Mouse (Mus musculus) gastrocnemius, adult 2 months (tissue): ENCODE results near the gene Polr3k. TPM values are rescaled to one million over a fixed set of nuclear protein-coding genes. Genes with fewer than 3 reads are reported as not detected.

ENCODE experiments used
- DNase-seq: peaks from one replicate; pipeline ENCODE4 v3.0.0; 2022
- H3K27ac ChIP-seq: fragments of 200-600 bp; 2 replicates; pipeline ENCODE4 v1.8.1; 2022; ENCODE audit warnings: mild to moderate bottlenecking
- H3K4me3 ChIP-seq: fragments of 200-600 bp; 2 replicates; pipeline ENCODE4 v1.8.1; 2022; ENCODE audit warnings: mild to moderate bottlenecking, moderate library complexity
- CTCF ChIP-seq: fragments of 200-600 bp; IDR thresholded peaks from 2 replicates; pipeline ENCODE4 v1.8.1; 2022; ENCODE audit warnings: antibody characterized with exemption, mild to moderate bottlenecking, moderate library complexity
- intact Hi-C: fragments of 180-260 bp; cut with DNase I; formaldehyde crosslinking; loops from one replicate; pipeline ENCODE4 v1.15.1; 2025
- long read RNA-seq, 2 experiments: library from polyadenylated mRNA; stranded (forward); transcript quantifications; one replicate each; pipeline ENCODE4 v2.0.0; 2021
- total RNA-seq, 2 experiments: library from RNA; stranded (reverse); gene quantifications; 2 replicates each; pipeline ENCODE4 v1.2.3; 2021

Gene Polr3k
- 10 to 100 TPM in 1 of 2 experiments, 1 to 10 TPM in 1; 9.4 to 10.0 TPM for total RNA-seq
- long read RNA-seq, experiment 1, transcript Polr3k-201 (3 exons, 2,948 nt): major isoform, 38 of 39 reads
- long read RNA-seq, experiment 1, partial matches to known transcripts: 0 of 39 reads
- long read RNA-seq, experiment 1, other reads (novel, unspliced or antisense): 1 of 39 reads
- long read RNA-seq, experiment 2, transcript Polr3k-201 (3 exons, 2,948 nt): major isoform, 30 of 31 reads
- long read RNA-seq, experiment 2, partial matches to known transcripts: 0 of 31 reads
- long read RNA-seq, experiment 2, other reads (novel, unspliced or antisense): 1 of 31 reads

DNA sequence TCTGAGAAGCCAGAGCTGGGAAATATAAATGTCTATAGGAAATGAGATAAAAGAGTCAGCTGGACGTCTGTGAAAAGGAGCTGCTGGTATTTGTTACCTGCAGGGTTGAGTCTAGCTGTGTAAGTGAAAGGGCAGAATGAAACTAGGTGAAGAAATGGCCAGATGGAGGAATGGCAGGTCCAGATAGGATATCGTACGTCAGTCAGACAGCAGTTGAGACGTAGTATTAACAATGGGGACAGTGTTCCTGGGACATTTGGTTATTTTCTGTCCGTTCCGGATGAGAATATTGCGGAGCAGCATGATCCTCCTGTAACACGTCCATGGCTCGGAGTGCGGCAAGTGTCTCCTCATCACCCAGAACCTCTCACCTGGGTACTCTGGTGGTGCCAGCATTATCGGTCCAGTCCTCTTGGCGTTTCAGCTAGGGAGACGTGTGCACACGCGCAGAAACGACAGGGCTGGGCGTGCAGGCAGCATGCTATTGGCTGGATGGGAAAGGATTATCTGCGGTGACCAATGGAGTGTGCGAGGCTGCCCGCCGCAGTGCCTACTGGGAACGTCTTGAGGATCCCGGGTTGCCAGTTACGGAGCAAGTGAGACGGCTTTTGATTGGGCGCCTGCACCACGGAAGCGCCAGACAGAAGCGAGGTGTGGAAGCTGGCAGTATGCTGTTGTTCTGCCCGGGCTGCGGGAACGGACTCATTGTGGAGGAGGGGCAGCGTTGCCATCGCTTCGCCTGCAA lies at the start of gene Polr3k:
Gene Polr3k, plus strand, starts transcription at position 547 of the 745 bp plus-strand sequence.
- no peak for TF ChIP-seq CTCF
- intact Hi-C loops: loop anchor here (10.0 kb wide), 1 partner anchor 179 kb away; the partner anchor contains the start of gene Tcea2
- Histone ChIP-seq H3K27ac (peak within 1 kb of the TSS; percentile 77), H3K4me3 (peak within 1 kb of the TSS; percentile 90)
- DNase-seq: peak; percentile 94

DNA sequence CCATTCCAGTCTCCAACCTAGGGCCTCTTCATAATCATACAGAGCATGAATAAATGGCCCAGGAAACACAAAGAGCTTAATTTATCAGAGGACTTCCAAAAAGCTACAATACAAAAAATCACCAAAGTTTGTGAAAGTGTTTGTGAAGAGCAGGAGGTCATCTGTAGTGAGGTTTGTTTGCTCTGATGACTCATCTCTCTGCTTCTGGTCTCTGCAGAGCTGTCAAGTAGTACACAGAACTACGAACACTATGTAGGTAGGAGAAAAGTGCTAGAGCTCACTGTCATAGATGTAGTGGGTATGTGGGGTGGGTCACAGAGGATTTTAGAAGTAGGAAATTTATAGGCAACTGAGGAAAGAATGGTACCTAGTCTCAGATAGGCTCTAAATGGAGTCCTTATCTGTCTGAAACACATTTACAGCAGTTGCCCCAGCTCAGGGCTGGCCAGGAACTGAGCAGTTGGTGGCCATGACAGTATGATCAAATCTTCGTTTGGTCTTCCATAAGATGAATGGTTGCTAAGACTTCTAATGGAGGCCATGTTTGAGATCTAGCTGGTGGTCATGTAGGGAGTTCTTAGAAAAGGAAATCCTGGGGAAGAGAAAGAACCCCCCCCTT lies 35.0 kb upstream of the Polr3k start:
- no peak for TF ChIP-seq CTCF
- no peak for DNase-seq
- Histone ChIP-seq H3K4me3 (no peak overlapping the region), H3K27ac (no peak overlapping the region)
- intact Hi-C loops: no loop called here

DNA sequence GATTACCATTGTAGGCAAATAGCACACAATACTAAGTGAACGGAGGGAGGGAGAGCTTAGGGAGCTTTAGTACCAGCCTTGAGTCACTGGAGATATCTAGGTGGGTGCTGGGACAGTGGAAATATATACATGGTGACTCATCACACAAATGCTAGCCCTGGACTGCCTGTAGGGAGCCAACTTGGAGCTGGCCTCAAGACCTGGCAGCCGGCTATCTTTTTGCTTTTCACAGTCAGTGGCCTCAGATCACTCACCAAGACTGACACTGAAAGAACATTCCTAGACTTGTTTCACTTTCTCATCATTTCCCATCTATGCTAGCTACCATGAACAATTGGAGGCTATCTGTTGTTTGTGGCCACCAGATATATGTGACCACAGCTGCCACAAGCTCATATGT lies 31.4 kb upstream of the Polr3k start:
- Histone ChIP-seq H3K27ac (no peak overlapping the region), H3K4me3 (no peak overlapping the region)
- intact Hi-C loops: loop anchor here (5.0 kb wide), 1 partner anchor 55 kb away; no protein-coding TSS in a partner anchor
- DNase-seq: no peak
- no peak for TF ChIP-seq CTCF

DNA sequence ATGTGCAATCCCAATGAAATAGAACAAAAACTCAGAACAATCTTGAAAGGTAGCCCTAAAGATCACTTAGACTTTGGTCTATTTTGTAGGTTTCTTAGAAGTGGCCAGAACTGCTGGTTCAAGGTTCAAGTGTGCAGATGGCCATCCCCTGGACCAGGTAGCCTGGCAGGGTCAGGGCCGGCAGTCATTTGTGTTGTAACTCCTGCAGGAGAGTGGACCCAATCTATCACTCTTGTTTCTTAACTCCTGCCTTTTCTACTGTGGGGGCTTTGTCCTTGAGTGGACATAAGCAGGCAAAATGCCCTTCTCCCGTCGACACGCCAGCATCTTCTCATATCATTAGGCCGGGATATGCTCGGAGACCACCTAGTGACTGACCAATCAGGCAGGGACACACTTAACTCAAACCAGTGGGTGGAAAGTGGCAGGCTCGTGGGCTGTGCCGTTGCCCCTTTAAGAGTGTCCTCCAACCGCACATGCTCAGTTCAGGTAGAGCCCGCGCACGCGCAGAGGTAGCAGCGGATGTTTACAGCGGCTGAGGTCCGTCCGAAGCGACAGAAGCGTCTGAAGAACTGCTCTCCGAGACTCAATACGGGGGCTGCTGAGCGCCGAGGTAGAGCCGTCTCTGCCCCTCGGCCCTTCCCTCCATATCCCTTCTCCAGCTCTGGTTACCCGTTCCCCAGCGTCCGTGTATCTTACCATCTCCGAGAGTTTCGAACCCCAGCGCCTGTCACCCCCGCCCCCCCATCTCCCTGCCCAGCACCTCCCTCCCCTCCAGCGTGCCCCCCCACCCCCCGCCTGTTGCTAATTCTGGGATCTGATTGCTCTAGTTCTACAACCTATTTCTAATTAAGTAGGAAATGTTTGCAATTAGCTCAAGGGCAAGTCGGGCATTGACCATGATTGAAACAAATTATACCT lies 26.5 kb upstream of the Polr3k start, which contains the start of gene Pcmtd2:
Gene Pcmtd2, plus strand, starts transcription at position 483 of the 921 bp plus-strand sequence.
- DNase-seq: peak; percentile 95
- TF ChIP-seq CTCF: no peak
- intact Hi-C loops: no loop called here

DNA sequence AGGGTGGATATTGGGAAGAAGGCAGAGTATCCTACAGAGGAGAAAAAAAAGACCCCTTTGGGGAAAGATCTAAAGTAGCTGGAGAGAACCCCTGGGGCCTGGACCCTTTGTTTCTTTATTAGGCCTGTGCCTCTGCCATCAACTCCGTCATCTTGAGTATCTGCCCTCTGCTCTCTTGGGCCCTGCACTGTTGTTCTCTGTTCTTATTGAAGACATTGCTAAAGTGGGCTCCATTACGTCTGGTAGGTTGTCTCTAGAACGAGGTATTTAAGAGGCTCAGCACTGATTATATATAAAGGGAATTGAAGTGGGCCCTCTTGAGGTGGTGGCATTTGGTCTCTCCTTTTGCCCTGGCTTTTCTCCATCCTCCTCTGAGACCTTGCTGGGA lies 25.9 kb upstream of the Polr3k start:
- peak overlapping the region; percentile 99 for H3K27ac ChIP-seq
- intact Hi-C loops: no loop called here
- H3K4me3 ChIP-seq: peak overlapping the region; percentile 90
- DNase-seq: peak; percentile 21
- TF ChIP-seq CTCF: no peak

More for the DNA sequence above, 26.5 kb upstream of the Polr3k start, which contains the start of gene Pcmtd2:
- H3K27ac ChIP-seq: peak within 1 kb of the TSS; percentile 99
- H3K4me3 ChIP-seq: peak within 1 kb of the TSS; percentile 90

DNA sequence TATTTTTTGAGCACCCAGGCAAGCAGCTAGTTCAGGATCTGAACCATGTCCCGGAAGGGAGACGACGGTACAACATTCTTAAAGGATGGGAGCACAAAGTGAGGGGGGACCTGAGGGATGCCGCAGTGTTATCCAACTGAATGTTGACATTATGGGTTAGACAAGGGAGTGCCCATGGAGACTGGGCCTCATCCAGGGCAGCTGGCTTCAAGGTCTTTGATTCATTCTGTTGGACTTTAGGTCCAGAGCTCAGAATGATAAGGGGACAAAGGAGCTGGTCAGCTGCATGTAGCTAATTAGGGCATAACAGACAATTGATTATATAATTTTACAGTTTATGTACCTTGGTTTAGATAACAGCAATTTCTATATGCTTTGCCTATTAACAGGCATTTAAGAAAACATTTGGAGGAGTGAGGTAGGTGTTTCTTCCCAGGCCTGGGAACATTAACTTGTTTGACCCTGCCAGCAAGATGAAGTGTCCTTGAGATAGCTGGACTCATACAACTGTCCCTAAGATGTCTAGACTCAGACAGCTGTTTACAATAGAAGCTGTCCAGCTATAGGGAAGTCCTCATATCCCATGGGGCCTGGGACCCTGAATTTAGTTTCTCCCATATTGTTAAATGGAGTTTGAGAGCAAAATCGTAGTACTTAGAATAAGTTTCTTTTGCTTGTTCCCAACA lies 18.3 kb upstream of the Polr3k start:
- no peak for TF ChIP-seq CTCF
- Histone ChIP-seq H3K27ac (no peak overlapping the region), H3K4me3 (no peak overlapping the region)
- intact Hi-C loops: no loop called here
- DNase-seq: no peak

DNA sequence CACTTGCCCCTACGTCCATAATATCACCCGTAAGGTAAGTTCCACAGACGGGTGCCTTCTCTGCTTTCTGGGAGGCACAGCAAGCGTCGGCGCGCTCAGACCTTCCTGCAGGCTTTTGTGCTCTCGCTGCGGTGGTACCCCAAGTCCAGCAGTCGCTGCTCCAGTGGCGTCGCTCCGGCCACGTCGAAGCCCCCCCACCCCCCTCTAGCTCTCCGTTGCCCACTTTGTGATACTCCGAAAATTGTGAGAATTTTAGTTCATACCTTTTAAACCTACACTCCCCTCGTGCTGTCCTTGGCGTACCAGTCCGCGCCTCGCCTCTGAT lies 361 bp downstream of the Polr3k start:
- H3K27ac ChIP-seq: peak overlapping the region; percentile 77
- H3K4me3 ChIP-seq: peak overlapping the region; percentile 90
- intact Hi-C loops: loop anchor here (10.0 kb wide), 1 partner anchor 180 kb away; the partner anchor contains the start of gene Tcea2
- no peak for DNase-seq
- no peak for TF ChIP-seq CTCF

DNA sequence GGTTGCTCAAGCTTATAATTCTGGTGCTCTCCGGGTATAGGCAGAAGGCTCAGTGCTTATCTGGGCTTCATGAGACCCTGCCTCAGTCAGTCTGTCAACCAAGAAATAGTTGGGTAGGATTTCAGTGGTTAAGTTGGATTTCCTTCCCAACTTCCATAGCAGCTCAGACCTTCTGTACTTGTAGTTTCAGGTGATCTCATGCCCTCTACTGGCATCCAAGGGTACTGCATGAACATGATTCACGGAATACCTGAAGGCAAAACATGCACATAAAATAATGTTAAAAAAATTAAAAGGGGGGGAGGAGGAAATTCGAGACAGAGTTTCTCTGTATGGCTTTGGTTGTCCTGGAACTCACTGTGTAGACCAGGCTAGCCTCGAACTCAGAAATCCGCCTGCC lies 2.8 kb downstream of the Polr3k start:
- DNase-seq: peak; percentile 57
- Histone ChIP-seq H3K4me3 (no peak overlapping the region), H3K27ac (no peak overlapping the region)
- TF ChIP-seq CTCF: peak; percentile 85
- intact Hi-C loops: loop anchor here (1.0 to 10.0 kb wide), 2 partner anchors 90 to 182 kb away; partner anchors contain the start of gene Tcea2

DNA sequence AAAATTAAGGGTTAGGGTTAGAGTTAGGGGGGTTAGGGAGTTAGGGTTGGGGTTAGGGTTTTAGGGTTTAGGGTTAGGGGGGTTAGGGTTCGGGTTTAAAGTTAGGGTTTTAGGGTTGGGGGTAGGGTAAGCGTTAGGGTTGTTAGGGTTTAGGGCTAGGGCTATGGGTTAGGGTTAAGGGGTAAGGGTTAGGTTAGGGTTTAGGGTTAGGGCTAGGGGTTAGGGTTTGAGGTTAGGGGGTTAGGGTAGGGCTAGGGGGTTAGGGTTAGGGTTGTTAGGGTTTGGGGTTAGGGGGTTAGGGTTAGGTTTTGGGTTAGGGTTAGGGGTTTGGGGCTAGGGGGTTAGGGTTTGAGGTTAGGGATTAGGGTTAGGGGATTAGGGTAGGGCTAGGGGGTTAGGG lies 6.9 kb downstream of the Polr3k start:
- TF ChIP-seq CTCF: no peak
- H3K27ac ChIP-seq: no peak overlapping the region
- no peak overlapping the region for H3K4me3 ChIP-seq
- intact Hi-C loops: no loop called here
- no peak for DNase-seq

DNA sequence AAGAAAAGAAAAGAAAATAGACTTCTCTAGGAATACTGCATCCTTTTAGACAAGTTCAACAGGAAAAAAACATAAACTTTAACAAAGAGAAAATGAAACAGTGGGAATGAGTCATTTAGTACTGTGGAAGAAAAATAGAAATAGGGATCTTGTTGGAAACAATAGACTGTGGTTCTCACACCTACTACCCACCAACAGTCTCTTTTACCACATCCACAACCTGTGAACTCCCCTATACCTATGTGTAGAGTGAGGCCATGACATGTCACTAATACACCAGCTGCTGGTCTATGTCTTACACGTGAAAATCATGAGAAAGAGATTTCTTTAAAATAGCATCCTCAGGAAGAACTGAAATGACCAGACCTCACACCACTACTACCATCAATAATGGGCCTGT lies 14.8 kb downstream of the Polr3k start:
- no peak overlapping the region for H3K4me3 ChIP-seq
- H3K27ac ChIP-seq: no peak overlapping the region
- DNase-seq: no peak
- TF ChIP-seq CTCF: no peak
- intact Hi-C loops: no loop called here

DNA sequence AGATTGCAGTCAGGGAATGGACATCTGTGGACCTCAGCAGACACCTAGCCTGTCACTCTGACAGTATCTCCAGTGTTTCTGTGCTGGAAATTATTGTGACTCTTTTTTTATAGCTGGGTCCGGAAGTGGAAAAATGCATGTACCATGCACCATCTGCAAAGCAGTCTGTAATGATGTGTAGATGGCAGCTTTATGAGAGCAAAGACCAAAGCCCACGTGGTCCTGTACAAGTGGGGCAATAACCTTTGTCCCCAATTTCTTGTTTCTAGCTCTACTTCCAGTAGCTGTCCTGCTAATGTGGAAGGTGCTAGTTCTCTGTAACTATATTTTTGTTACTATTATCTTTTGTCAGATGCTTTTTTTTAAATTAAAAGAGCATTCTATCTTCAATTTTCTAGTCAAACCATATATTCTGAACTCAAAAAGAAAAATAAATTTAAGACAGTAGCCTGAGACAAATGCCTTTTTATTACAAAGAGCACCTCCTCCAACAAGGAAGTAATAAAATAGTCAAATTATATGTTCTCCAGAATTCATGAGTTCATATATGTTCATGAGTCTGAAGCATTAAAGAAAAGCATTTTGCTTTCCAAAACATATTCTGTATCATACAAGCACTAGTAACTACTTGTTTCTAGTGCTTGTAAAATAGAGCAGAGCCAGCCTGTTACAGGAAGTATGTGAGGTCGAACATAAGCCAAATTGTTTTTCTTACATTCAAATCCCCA lies 19.0 kb downstream of the Polr3k start:
- no peak for DNase-seq
- H3K4me3 ChIP-seq: no peak overlapping the region
- TF ChIP-seq CTCF: no peak
- intact Hi-C loops: no loop called here
- no peak overlapping the region for H3K27ac ChIP-seq
